Mouse (Mus musculus) ES-E14 (cell line): ENCODE data around the gene Gid8. TPM values are rescaled to one million over a fixed set of nuclear protein-coding genes. Genes with fewer than 3 reads are reported as not detected.

ENCODE experiments used
- DNase-seq: peaks from one replicate; pipeline ENCODE4 v3.0.0-alpha.2; 2013; ENCODE audit warnings: low read depth, low spot score
- H3K27ac ChIP-seq: 2 replicates; pipeline ENCODE4 v1.5.1; 2012; ENCODE audit warnings: low read depth, mild to moderate bottlenecking, low read length, moderate library complexity, mixed read lengths; ENCODE audit not compliant: poor library complexity, insufficient read depth, severe bottlenecking
- H3K36me3 ChIP-seq: 2 replicates; pipeline ENCODE4 v1.6.1; 2012; ENCODE audit warnings: mild to moderate bottlenecking, low read length, moderate library complexity, mixed read lengths; ENCODE audit not compliant: control insufficient read depth, poor library complexity, insufficient read depth, severe bottlenecking
- H3K4me1 ChIP-seq, 2 experiments: fragments of 150-350 bp in 1 of 2; sonication (generic) in 1 of 2; 2 replicates each; pipeline ENCODE4 v1.6.1; 2012; ENCODE audit warnings: low read length in 2 of 2, mild to moderate bottlenecking in 1 of 2, mixed read lengths in 1 of 2; ENCODE audit not compliant: control insufficient read depth in 2 of 2, insufficient read depth in 2 of 2, poor library complexity in 1 of 2
- H3K4me3 ChIP-seq, 2 experiments: fragments of 150-350 bp in 1 of 2; sonication (generic) in 1 of 2; 2 replicates each; pipeline ENCODE4 v1.5.1; 2012; ENCODE audit warnings: low read length in 2 of 2, low read depth in 1 of 2, mild to moderate bottlenecking in 1 of 2, mixed read lengths in 1 of 2; ENCODE audit not compliant: insufficient read depth in 1 of 2, poor library complexity in 1 of 2, severe bottlenecking in 1 of 2
- H3K9ac ChIP-seq: 2 replicates; pipeline ENCODE4 v1.6.1; 2012; ENCODE audit warnings: low read depth, mild to moderate bottlenecking, low read length, mixed read lengths; ENCODE audit not compliant: poor library complexity, insufficient read depth, severe bottlenecking
- H3K9me3 ChIP-seq: fragments of 150-350 bp; sonication (generic); 2 replicates; pipeline ENCODE4 v1.6.1; 2012; ENCODE audit warnings: low read depth, mild to moderate bottlenecking, low read length; ENCODE audit not compliant: control insufficient read depth, insufficient read depth
- CHD2 ChIP-seq: IDR thresholded peaks from 2 replicates; pipeline ENCODE4 v1.6.1; 2014; ENCODE audit warnings: mild to moderate bottlenecking, low read depth, low read length, inconsistent platforms
- HCFC1 ChIP-seq: IDR thresholded peaks from 2 replicates; pipeline ENCODE4 v1.6.1; 2012; ENCODE audit warnings: low read length, inconsistent platforms, borderline replicate concordance; ENCODE audit not compliant: insufficient read depth
- MAFK ChIP-seq: IDR thresholded peaks from 2 replicates; pipeline ENCODE4 v1.6.1; 2014; ENCODE audit warnings: mild to moderate bottlenecking, low read depth, low read length, inconsistent platforms; ENCODE audit not compliant: insufficient read depth
- ZC3H11A ChIP-seq: IDR thresholded peaks from 2 replicates; pipeline ENCODE4 v1.6.1; 2012; ENCODE audit warnings: low read depth, mild to moderate bottlenecking, inconsistent platforms, low read length, borderline replicate concordance
- ZNF384 ChIP-seq: IDR thresholded peaks from 2 replicates; pipeline ENCODE4 v1.6.1; 2012; ENCODE audit warnings: low read depth, low read length, inconsistent platforms
- in situ Hi-C, 2 experiments: fragments of 600-800 bp; cut with MboI; formaldehyde crosslinking; loops; one replicate each; pipeline ENCODE4 v1.15.1; 2025; ENCODE audit warnings: low sequenced_read_pairs in 2 of 2, inconsistent platforms in 1 of 2; ENCODE audit not compliant: unreplicated experiment in 2 of 2
- total RNA-seq: library from RNA; depleted of rRNA; stranded (reverse); fragments of 300-350 nt; gene quantifications from 2 replicates; pipeline ENCODE4 v1.2.3, GENCODE M21; 2012; rRNA removed

Gid8 gene
- total RNA-seq: 57.8 and 64.7 TPM in 2 replicates

- Histone ChIP-seq H3K27ac (peak within 1 kb of the TSS; percentile 100), H3K4me1 (peaks cover 7 to 10% of the 10 kb centered on the region in 2 experiments), H3K36me3 (peaks cover 30% of the 10 kb centered on the region), H3K9ac (peak within 1 kb of the TSS; percentile 99), H3K4me3 (peak within 1 kb of the TSS; percentile 90 to 99), H3K9me3 (no peaks in the 10 kb centered on the region)
- DNase-seq: peak; percentile 89
- TF ChIP-seq ZNF384 (no peak), ZC3H11A (no peak), MAFK (no peak), CHD2 (peak; percentile 95), HCFC1 (peak; percentile 73; the same call in 1 of the 2 replicates)
- in situ Hi-C loops: no loop called here
These were observed at the start of gene Gid8, which contains the start of gene Dido1 for GRCm38 (mm10) chr2:180709923-180710272. TSS of gene Gid8 (plus strand) at chr2:180710117. TSS of gene Dido1 (minus strand) at chr2:180709999.

GRCm38 (mm10) chr2:180660521-180660920, 49.4 kb upstream of the Gid8 start:
- peaks cover 26% of the 10 kb centered on the region for H3K36me3 ChIP-seq
- no peak overlapping the region for H3K4me3 ChIP-seq
- in situ Hi-C loops: no loop called here
- no peak overlapping the region for H3K9ac ChIP-seq
- peaks cover 0 to 9% of the 10 kb centered on the region in 2 experiments; a peak in 2 of 4 replicates for H3K4me1 ChIP-seq
- DNase-seq: no peak
- no peaks in the 10 kb centered on the region for H3K9me3 ChIP-seq
- TF ChIP-seq HCFC1 (no peak), MAFK (no peak), CHD2 (no peak), ZC3H11A (no peak), ZNF384 (no peak)
- H3K27ac ChIP-seq: no peak overlapping the region

GRCm38 (mm10) chr2:180662008-180662407, 47.9 kb upstream of the Gid8 start:
- in situ Hi-C loops: no loop called here
- no peak overlapping the region for H3K4me3 ChIP-seq
- no peaks in the 10 kb centered on the region for H3K9me3 ChIP-seq
- H3K36me3 ChIP-seq: peaks cover 37% of the 10 kb centered on the region
- no peak overlapping the region for H3K27ac ChIP-seq
- H3K4me1 ChIP-seq: peaks cover 0 to 9% of the 10 kb centered on the region in 2 experiments; a peak in 2 of 4 replicates
- no peak for DNase-seq
- TF ChIP-seq ZNF384 (no peak), CHD2 (no peak), MAFK (no peak), ZC3H11A (no peak), HCFC1 (no peak)
- H3K9ac ChIP-seq: no peak overlapping the region

GRCm38 (mm10) chr2:180676706-180677105, 33.2 kb upstream of the Gid8 start:
- H3K36me3 ChIP-seq: peaks cover 31% of the 10 kb centered on the region
- H3K4me3 ChIP-seq: no peak overlapping the region
- no peaks in the 10 kb centered on the region for H3K9me3 ChIP-seq
- no peak for DNase-seq
- in situ Hi-C loops: no loop called here
- H3K9ac ChIP-seq: no peak overlapping the region
- TF ChIP-seq CHD2: no peak
- no peak for TF ChIP-seq ZNF384
- no peak for TF ChIP-seq MAFK
- TF ChIP-seq ZC3H11A: no peak
- TF ChIP-seq HCFC1: no peak
- H3K27ac ChIP-seq: no peak overlapping the region
- peaks cover 0 to 10% of the 10 kb centered on the region in 2 experiments; a peak in 2 of 4 replicates for H3K4me1 ChIP-seq

GRCm38 (mm10) chr2:180678609-180679140, 31.2 kb upstream of the Gid8 start:
- H3K27ac ChIP-seq: no peak overlapping the region; the same call in 1 of the 2 replicates
- H3K9me3 ChIP-seq: no peaks in the 10 kb centered on the region

More at GRCm38 (mm10) chr2:180678609-180679140, 31.2 kb upstream of the Gid8 start:
- H3K4me1 ChIP-seq: peaks cover 0 to 12% of the 10 kb centered on the region in 2 experiments; a peak in 2 of 4 replicates
- peaks cover 32% of the 10 kb centered on the region for H3K36me3 ChIP-seq
- H3K4me3 ChIP-seq: no peak overlapping the region
- no peak overlapping the region for H3K9ac ChIP-seq
- in situ Hi-C loops: no loop called here
- no peak for TF ChIP-seq MAFK
- TF ChIP-seq CHD2: peak; percentile 18; the same call in 1 of the 2 replicates
- DNase-seq: peak; percentile 70
